Mouse (Mus musculus): ENCODE data around the gene Grap. TPM values are rescaled to one million over a fixed set of nuclear protein-coding genes. Genes with fewer than 3 reads are reported as not detected.

Grap gene
- polyA plus RNA-seq, 1 experiment from 2014 or later: 6.0 TPM

Other genes starting within 250 kb of the Grap start
- gene Rnf112, start 199.1 kb upstream of the Grap start, polyA plus RNA-seq (2016; fragmentation: Nextera tagmentation; extraction: Ambion mirVana): 0.49 and 1.00 TPM in 2 replicates
- 119 and 163 TPM in 2 replicates for gene Mfap4, start 167.8 kb upstream of the Grap start, polyA plus RNA-seq (2016; fragmentation: Nextera tagmentation; extraction: Ambion mirVana)
- gene Mapk7, start 158.9 kb upstream of the Grap start, polyA plus RNA-seq (2016; fragmentation: Nextera tagmentation; extraction: Ambion mirVana): 97.4 and 103 TPM in 2 replicates
- gene B9d1, start 148.1 kb upstream of the Grap start, polyA plus RNA-seq (2016; fragmentation: Nextera tagmentation; extraction: Ambion mirVana): 44.4 and 49.7 TPM in 2 replicates
- gene Epn2, start 73.6 kb upstream of the Grap start, polyA plus RNA-seq (2016; fragmentation: Nextera tagmentation; extraction: Ambion mirVana): 24.7 and 25.4 TPM in 2 replicates
- 2.2 and 2.3 TPM in 2 replicates for gene Fam83g, start 30.8 kb downstream of the Grap start, polyA plus RNA-seq (2016; fragmentation: Nextera tagmentation; extraction: Ambion mirVana)
- 0.14 TPM in 1 of 2 replicates, not detected in the other for gene Slc5a10, start 67.6 kb downstream of the Grap start, polyA plus RNA-seq (2016; fragmentation: Nextera tagmentation; extraction: Ambion mirVana)
- 34.9 and 37.4 TPM in 2 replicates for gene Prpsap2, start 108.8 kb downstream of the Grap start, polyA plus RNA-seq (2016; fragmentation: Nextera tagmentation; extraction: Ambion mirVana)
- 11.5 and 12.6 TPM in 2 replicates for gene Ulk2, start 201.8 kb downstream of the Grap start, polyA plus RNA-seq (2016; fragmentation: Nextera tagmentation; extraction: Ambion mirVana)

Measured in embryonic facial prominence, embryonic 10.5 days (tissue).